Comparison of ENCODE assay signal across 9 mouse cellular contexts in the genomic region with DNA sequence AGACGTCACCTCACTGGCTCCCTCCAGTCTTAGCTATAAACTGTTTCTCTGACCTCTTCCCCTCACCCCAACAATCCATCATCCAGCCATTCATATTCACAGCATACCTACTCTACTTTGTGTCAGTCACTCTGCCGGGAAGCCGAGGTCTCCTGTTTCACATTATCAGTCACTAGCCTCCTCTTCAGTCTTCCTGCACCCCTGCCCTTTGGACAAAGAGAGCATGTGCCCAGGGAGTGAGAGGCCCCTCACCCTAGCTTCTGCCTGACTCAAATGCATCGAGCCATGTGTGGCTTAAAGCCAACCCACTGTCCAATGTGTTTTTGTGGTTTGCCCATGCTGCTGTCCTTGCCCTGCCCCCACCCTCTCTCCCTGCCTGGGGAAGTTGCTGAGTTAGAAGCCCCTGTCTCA. TPM values are rescaled to one million over a fixed set of nuclear protein-coding genes. Genes with fewer than 3 reads are reported as not detected.
DNase-seq lines count a peak whose midpoint lies in the region; ATAC-seq and TF ChIP-seq lines count a peak whose summit lies in the region.
"Had no signal": no experiment of that assay in that cellular context is flagged by ENCODE, and none has a peak within 500 bp of the region (broad histone marks: within the 10 kb centered on the region; RNA-seq: fewer than 3 reads in every experiment).

No protein-coding gene starts in this region.

- H3K36me3 ChIP-seq in intestine, embryonic 15.5 days = no peaks in the 10 kb centered on the region
- no peaks in the 10 kb centered on the region for H3K36me3 ChIP-seq in intestine, postnatal 0 days (ENCODE audit: control insufficient read depth, insufficient read depth)
- H3K36me3 ChIP-seq in liver, embryonic 12.5 days = no peaks in the 10 kb centered on the region

- H3K4me2 ChIP-seq in intestine, embryonic 15.5 days (replicated peaks) = no peak overlapping the region
- no peak overlapping the region for H3K4me2 ChIP-seq in intestine, postnatal 0 days (replicated peaks; ENCODE audit: low read depth)
- H3K4me2 ChIP-seq in liver, embryonic 12.5 days = no peak overlapping the region

- CTCF ChIA-PET in Patski (lab: Charles Lee) = interaction anchor here (1.4 kb wide), 1 partner anchor 10 kb away, joined by 3 read pairs; no protein-coding TSS in a partner anchor

- H3K4me3 ChIP-seq in intestine, embryonic 15.5 days (replicated peaks) = no peak overlapping the region
- no peak overlapping the region for H3K4me3 ChIP-seq in intestine, postnatal 0 days (ENCODE audit: low read depth, low read length)
- no peak overlapping the region for H3K4me3 ChIP-seq in liver, embryonic 12.5 days

- 24% methylated on average over 4 of the region's 4 CpGs for WGBS in intestine, embryonic 15.5 days
- 27% methylated on average over 4 of the region's 4 CpGs for WGBS in intestine, postnatal 0 days
- 12% methylated on average over 4 of the region's 4 CpGs for WGBS in liver, embryonic 12.5 days (ENCODE audit: insufficient replicate concordance)

- H3K9me3 ChIP-seq in intestine, embryonic 15.5 days = no peaks in the 10 kb centered on the region
- H3K9me3 ChIP-seq in intestine, postnatal 0 days (ENCODE audit: control insufficient read depth) = no peaks in the 10 kb centered on the region
- H3K9me3 ChIP-seq in liver, embryonic 12.5 days (replicated peaks) = no peaks in the 10 kb centered on the region

- POLR2A ChIA-PET in Patski (lab: Charles Lee) = no interaction called here

- no peak for DNase-seq in Patski (ENCODE audit: low read depth, low spot score)
- peak; percentile 23 for DNase-seq in embryo, embryonic 11.5 days (ENCODE audit: low read depth, low spot score)
- DNase-seq in left cerebral cortex, adult 11 months (ENCODE audit: low spot score) = no peak
- no peak for DNase-seq in spleen, adult 18-20 months
- DNase-seq: heart, adult 18-20 months; right cerebral cortex, postnatal 25 days had no signal

- no peak overlapping the region for H3K9ac ChIP-seq in intestine, embryonic 15.5 days
- H3K9ac ChIP-seq in intestine, postnatal 0 days (ENCODE audit: low read depth, low read length) = no peak overlapping the region
- no peak overlapping the region for H3K9ac ChIP-seq in liver, embryonic 12.5 days

- H3K27ac ChIP-seq in intestine, embryonic 15.5 days = no peak overlapping the region
- H3K27ac ChIP-seq in intestine, postnatal 0 days (ENCODE audit: low read depth, low read length) = no peak overlapping the region
- H3K27ac ChIP-seq in liver, embryonic 12.5 days = 0 out of 2 replicates have a peak overlapping the region, but pooled peaks have one; percentile 17

- in situ Hi-C loops in Patski (cut with MboI; ENCODE audit: low pct_unique_long_range_greater_than_20kb) = no loop called here

- 0 out of 2 replicates have a peak, but pooled peaks cover 7% of the 10 kb centered on the region for H3K4me1 ChIP-seq in intestine, embryonic 15.5 days (replicated peaks)
- H3K4me1 ChIP-seq in intestine, postnatal 0 days (replicated peaks; ENCODE audit: control insufficient read depth, insufficient read depth, low read length) = no peaks in the 10 kb centered on the region
- H3K4me1 ChIP-seq in liver, embryonic 12.5 days = peaks cover 26% of the 10 kb centered on the region

- H3K27me3 ChIP-seq in intestine, embryonic 15.5 days (replicated peaks) = no peaks in the 10 kb centered on the region
- no peaks in the 10 kb centered on the region for H3K27me3 ChIP-seq in intestine, postnatal 0 days (replicated peaks; ENCODE audit: control insufficient read depth, insufficient read depth, low read length)
- H3K27me3 ChIP-seq in Patski = peaks cover 11% of the 10 kb centered on the region
- H3K27me3 ChIP-seq in liver, embryonic 12.5 days (replicated peaks) = no peaks in the 10 kb centered on the region

- TF ChIP-seq CTCF in intestine, postnatal 0 days (IDR thresholded peaks at IDR 0.05; ENCODE audit: low read depth) = no peak
- TF ChIP-seq CTCF in Patski (IDR thresholded peaks at IDR 0.05) = no peak

- peak; percentile 8; the same call in 1 of the 2 replicates for ATAC-seq in intestine, embryonic 15.5 days
- no peak for ATAC-seq in intestine, postnatal 0 days
- peak; percentile 26 for ATAC-seq in Patski
- peak; percentile 57 for ATAC-seq in liver, embryonic 12.5 days

RNA-seq across cellular contexts. Expression of gene Reep1, which starts 28.2 kb away (rescaled TPM):
- polyA plus RNA-seq in intestine, embryonic 15.5 days (2015; fragmentation: Nextera tagmentation; extraction: Ambion mirVana) = 16.1 and 16.6 TPM in 2 replicates
- 6.5 and 6.7 TPM in 2 replicates for polyA plus RNA-seq in intestine, postnatal 0 days (2015; fragmentation: Nextera tagmentation; extraction: Ambion mirVana)
- 2.0 TPM for polyA plus RNA-seq in Patski (2021)
- 5.6 and 5.9 TPM in 2 replicates for polyA plus RNA-seq in liver, embryonic 12.5 days (2016; fragmentation: Nextera tagmentation; extraction: Ambion mirVana)
